Mouse (Mus musculus) 416B (cell line): ENCODE results near the gene Mettl9.

ENCODE experiments used
- DNase-seq: peaks from one replicate; pipeline ENCODE4 v3.0.0; 2011; ENCODE audit warnings: low read depth

Mettl9 gene

GRCm38 (mm10) chr7:121044251-121044650, 10.0 kb downstream of the Mettl9 start:
- no peak for DNase-seq

GRCm38 (mm10) chr7:121045671-121046453, 11.6 kb downstream of the Mettl9 start:
- DNase-seq = peak; percentile 53

GRCm38 (mm10) chr7:121047624-121048023, 13.4 kb downstream of the Mettl9 start:
- peak; percentile 36 for DNase-seq

- DNase-seq = no peak
Measured at GRCm38 (mm10) chr7:121053071-121053470, 18.8 kb downstream of the Mettl9 start.

- peak; percentile 28 for DNase-seq
Measured at GRCm38 (mm10) chr7:121059477-121060218, 25.4 kb downstream of the Mettl9 start.

- peak; percentile 61 for DNase-seq
Measured at GRCm38 (mm10) chr7:121064309-121064708, 30.1 kb downstream of the Mettl9 start.

- no peak for DNase-seq
Measured at GRCm38 (mm10) chr7:121071276-121071675, 37.0 kb downstream of the Mettl9 start.

GRCm38 (mm10) chr7:121072506-121072905, 38.3 kb downstream of the Mettl9 start:
- peak; percentile 27 for DNase-seq

- peak; percentile 59 for DNase-seq
Measured at GRCm38 (mm10) chr7:121074281-121074680, 40.0 kb downstream of the Mettl9 start, which contains the start of gene Igsf6. Igsf6 (minus strand) TSS chr7:121074572.

- peak; percentile 40 for DNase-seq
Measured at GRCm38 (mm10) chr7:121074801-121075400, 40.7 kb downstream of the Mettl9 start.

GRCm38 (mm10) chr7:121075416-121075815, 41.2 kb downstream of the Mettl9 start:
- peak; percentile 29 for DNase-seq

- no peak for DNase-seq
Measured at GRCm38 (mm10) chr7:121077311-121077710, 43.1 kb downstream of the Mettl9 start.

GRCm38 (mm10) chr7:121077829-121078228, 43.6 kb downstream of the Mettl9 start:
- DNase-seq = peak; percentile 78

GRCm38 (mm10) chr7:121081350-121081749, 47.1 kb downstream of the Mettl9 start, which contains the start of gene Otoa:
Otoa (plus strand) TSS chr7:121081650.
- no peak for DNase-seq

- no peak for DNase-seq
Measured at GRCm38 (mm10) chr7:121081816-121082215, 47.6 kb downstream of the Mettl9 start.

GRCm38 (mm10) chr7:121082949-121083513, 48.8 kb downstream of the Mettl9 start:
- DNase-seq = no peak

GRCm38 (mm10) chr7:121084840-121085453, 50.7 kb downstream of the Mettl9 start:
- DNase-seq = no peak

GRCm38 (mm10) chr7:121085500-121085899, 51.3 kb downstream of the Mettl9 start:
- no peak for DNase-seq

GRCm38 (mm10) chr7:121088745-121089144, 54.5 kb downstream of the Mettl9 start:
- no peak for DNase-seq

- peak; percentile 34 for DNase-seq
Measured at GRCm38 (mm10) chr7:121090748-121091147, 56.5 kb downstream of the Mettl9 start.

GRCm38 (mm10) chr7:121093026-121093425, 58.8 kb downstream of the Mettl9 start:
- DNase-seq = no peak
